Mouse (Mus musculus): Measurements from ENCODE around the gene Lrrn2.

DNA sequence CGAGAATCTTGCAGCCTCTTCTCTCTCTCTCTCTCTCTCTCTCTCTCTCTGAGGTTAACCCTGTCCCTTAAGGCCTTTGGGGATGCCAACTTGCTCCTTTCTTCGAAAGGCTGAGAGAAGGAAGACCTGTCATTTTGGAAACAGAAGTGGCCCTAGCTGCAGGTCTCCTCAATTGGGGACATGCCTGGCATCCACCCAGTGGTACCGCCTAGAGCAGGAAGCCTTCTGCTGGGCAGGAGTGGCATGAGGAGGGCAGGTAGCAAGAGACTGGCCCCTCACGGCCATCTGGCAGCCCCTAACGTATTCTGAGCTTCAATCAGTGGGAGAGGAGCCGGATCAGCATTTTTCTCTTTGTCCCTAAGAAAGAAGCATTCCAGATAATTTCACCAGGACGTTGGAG, 9.7 kb upstream of the Lrrn2 start:
- TF ChIP-seq CTCF (IDR thresholded peaks at IDR 0.05; ENCODE audit: borderline replicate concordance, insufficient read depth, low read length) (no peak), POLR2A (IDR thresholded peaks at IDR 0.05; ENCODE audit: low read depth, low read length) (no peak)
